Mouse (Mus musculus) layer of hippocampus, postnatal 36 days (tissue): ENCODE measurements around the gene Olfr1500. TPM values are rescaled to one million over a fixed set of nuclear protein-coding genes. Genes with fewer than 3 reads are reported as not detected.
"Not testable (repeated sequence)": the region's sequence is repeated elsewhere in the genome, so short reads cannot be mapped to it uniquely, and the experiment has no call there.

ENCODE experiments used
- DNase-seq, 2 experiments: peaks; one replicate each; pipeline ENCODE4 v3.0.0; 2022
- total RNA-seq, 2 experiments: library from RNA; stranded (reverse); gene quantifications; 2 replicates each; pipeline ENCODE4 v1.2.3; 2021

The Olfr1500 gene
- not detected for total RNA-seq

- DNase-seq: no peak
These were observed at the start of gene Olfr1500 for GRCm38 (mm10) chr19:13830388-13830787. Gene Olfr1500, minus strand, starts transcription at chr19:13830488.

GRCm38 (mm10) chr19:13861495-13861894, 31.2 kb upstream of the Olfr1500 start, which contains the start of gene Olfr1502:
Gene Olfr1502, plus strand, starts transcription at chr19:13861795.
- DNase-seq: no peak

DNA sequence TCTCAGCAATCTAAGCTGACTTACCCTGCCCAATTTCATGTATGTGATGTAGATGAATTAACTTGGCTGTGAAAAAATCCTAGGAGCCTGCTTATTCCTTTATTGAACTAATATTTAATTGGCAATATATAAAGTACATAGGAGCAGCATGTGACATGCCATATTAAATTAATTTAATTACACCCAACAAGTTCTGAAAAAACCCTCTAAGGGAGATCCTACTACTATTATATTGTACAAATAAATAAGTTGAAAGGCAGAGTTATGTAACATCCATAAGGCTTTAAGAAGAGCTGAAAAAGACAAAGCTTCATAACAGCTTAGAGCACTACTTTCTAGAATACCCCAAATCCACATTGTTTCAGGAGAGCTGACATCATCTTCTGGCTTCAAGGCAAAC, 20.3 kb upstream of the Olfr1500 start, which contains the start of gene Olfr1501:
TSS of gene Olfr1501 (minus strand) at position 101 of the 400 bp plus-strand sequence.
- DNase-seq: not testable (repeated sequence)

DNA sequence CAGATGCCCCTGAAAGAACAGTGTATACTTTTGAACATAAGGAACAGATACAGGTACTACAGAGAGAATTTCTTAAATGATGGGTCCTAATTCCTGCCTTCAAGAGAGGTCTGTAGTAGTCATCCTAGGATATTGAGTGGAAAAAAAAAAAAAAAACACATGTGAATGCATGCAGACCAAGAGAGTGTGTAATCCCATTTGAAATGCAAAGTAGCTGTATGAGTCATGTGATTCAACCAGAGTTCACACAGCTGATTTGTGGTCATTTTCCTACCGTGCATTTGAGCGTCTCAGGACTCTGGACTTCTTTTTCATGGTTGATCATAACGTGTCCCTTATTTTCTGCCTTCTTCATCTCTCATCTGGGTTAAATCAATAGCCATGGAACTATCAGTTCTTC, 1.8 kb downstream of the Olfr1500 start:
- no peak for DNase-seq

GRCm38 (mm10) chr19:13820847-13821246, 9.4 kb downstream of the Olfr1500 start:
- DNase-seq: no peak

DNA sequence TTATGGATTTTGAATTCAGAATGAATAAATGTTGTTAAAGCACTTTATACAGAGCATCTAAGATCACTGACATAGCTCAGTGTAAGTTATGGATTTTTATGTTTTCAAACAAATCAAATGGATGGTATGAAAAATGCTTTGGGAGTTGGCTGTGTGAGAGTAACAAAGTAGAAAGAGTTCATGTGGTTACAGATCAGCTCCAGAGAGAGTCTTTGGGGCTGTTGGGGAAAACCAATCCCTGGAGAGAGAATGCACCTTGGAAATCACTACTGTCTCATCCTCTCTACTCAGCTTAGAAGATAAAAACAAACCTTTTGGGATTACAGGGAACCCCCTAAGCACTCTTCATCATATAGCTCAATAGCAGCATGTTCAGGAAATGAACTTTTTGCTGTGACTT, 10.9 kb downstream of the Olfr1500 start, which contains the start of gene Olfr1499:
TSS of gene Olfr1499 (minus strand) at position 101 of the 400 bp plus-strand sequence.
- no peak for DNase-seq

DNA sequence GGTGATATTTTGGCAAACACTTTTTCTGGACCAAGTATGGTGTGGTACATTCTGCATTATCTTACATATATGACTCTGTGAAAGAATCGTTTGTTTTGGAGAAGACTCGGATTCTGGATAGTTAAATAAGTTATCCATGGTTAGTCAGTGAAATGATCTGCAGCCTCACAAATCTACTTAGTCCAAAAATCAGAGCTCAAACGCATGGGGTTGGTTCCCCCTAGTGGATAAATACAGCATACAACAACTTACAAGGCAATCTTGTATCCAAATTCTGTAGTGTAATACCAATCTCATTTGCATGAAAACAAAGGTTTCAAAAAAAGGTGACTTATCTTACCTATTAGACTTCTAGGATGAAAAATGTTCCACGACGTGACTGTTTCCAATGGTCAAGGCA, 11.5 kb downstream of the Olfr1500 start:
- DNase-seq: no peak

- no peak for DNase-seq
These were observed 17.5 kb downstream of the Olfr1500 start for GRCm38 (mm10) chr19:13812823-13813222.

DNA sequence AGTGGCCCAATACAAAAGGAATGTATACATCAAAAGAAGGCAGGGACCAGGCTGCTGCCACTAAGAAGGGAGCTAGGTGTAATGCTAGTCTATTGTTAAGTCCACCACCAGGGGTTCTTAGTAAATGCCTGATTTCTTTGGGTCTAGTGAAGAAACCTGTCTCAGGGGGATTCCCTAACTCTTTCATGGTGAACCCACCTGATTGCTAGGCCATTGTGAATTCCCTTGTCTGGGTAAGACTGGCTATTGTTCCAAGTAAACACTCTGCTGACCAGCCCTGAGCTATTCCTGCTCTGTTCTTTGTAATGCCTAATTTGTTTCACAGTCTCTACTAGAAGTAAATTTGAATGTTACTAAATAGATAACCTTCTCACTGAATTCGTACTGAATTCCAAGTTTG, 24.8 kb downstream of the Olfr1500 start:
- DNase-seq: not testable (repeated sequence)

DNA sequence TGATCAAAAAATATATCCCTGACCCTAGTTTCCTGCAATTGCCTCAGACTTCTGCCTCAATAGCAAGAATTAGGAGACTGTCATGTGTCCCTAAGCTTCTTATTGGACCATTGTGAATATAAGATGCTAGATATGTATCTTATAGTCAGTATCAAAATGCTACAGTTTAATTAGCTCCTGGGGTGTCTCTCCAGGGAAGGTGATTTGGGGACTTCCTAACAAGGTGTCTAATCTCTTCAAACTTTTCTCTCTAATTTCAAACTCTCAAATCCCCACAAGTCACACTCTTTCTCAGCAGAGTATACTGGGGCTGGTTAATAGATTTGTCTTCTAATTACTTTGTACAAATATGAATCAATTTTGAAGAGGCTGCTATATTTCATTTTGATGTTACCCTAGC, 32.2 kb downstream of the Olfr1500 start, which contains the start of gene Olfr1497:
TSS of gene Olfr1497 (minus strand) at position 101 of the 400 bp plus-strand sequence.
- no peak for DNase-seq

- DNase-seq: no peak
These were observed 52.7 kb downstream of the Olfr1500 start, which contains the start of gene Olfr1496 for GRCm38 (mm10) chr19:13777578-13777977. Gene Olfr1496, plus strand, starts transcription at chr19:13777878.

Other genes with a start within 250 kb of the Olfr1500 start
- not detected for gene Olfr1484, start 247.0 kb downstream of the Olfr1500 start, total RNA-seq
- not detected for gene Olfr1487, start 213.1 kb downstream of the Olfr1500 start, total RNA-seq
- gene Olfr1489, start 198.9 kb downstream of the Olfr1500 start, total RNA-seq: not detected
- gene Olfr1490, start 179.4 kb downstream of the Olfr1500 start, total RNA-seq: not detected
- gene Olfr1491, start 133.2 kb downstream of the Olfr1500 start, total RNA-seq: not detected
- gene Olfr1493-ps1, start 107.2 kb downstream of the Olfr1500 start, total RNA-seq: not detected
- not detected for gene Olfr1494, start 90.8 kb downstream of the Olfr1500 start, total RNA-seq
- gene Olfr1495, start 65.9 kb downstream of the Olfr1500 start, total RNA-seq: not detected
- gene Olfr1496, start 52.6 kb downstream of the Olfr1500 start, total RNA-seq: not detected
- not detected for gene Olfr1497, start 32.3 kb downstream of the Olfr1500 start, total RNA-seq
- gene Olfr1499, start 11.0 kb downstream of the Olfr1500 start, total RNA-seq: not detected
- not detected for gene Olfr1501, start 20.2 kb upstream of the Olfr1500 start, total RNA-seq
- gene Olfr1502, start 31.3 kb upstream of the Olfr1500 start, total RNA-seq: not detected
- not detected for gene Olfr1504, start 67.4 kb upstream of the Olfr1500 start, total RNA-seq
- not detected for gene Olfr1505, start 83.0 kb upstream of the Olfr1500 start, total RNA-seq